Mouse (Mus musculus): Measurements from ENCODE around the gene Lin28a.
"Not testable (repeated sequence)": the region's sequence is repeated elsewhere in the genome, so short reads cannot be mapped to it uniquely, and the experiment has no call there.

Gene Lin28a

DNA sequence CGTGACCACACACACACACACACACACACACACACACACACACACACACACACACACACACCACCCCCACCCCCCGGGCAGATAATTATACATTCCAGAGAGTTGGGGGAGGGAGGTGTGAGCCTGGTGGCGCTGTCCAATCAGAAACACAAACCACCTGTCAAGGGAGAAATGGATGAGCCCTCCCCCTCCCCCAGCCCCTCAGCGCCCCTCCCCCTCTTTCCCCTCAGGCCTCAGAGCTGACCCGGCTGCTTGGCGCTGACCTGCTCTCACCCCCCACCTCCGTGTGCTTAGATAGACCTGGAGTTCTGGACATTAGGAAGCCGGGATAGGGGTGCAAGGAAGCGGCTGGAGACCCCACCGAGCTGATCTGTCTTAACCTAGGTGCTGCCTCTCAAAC, 569 bp upstream of the Lin28a start:
- DNase-seq (ENCODE audit: low read depth, low spot score): no peak

DNA sequence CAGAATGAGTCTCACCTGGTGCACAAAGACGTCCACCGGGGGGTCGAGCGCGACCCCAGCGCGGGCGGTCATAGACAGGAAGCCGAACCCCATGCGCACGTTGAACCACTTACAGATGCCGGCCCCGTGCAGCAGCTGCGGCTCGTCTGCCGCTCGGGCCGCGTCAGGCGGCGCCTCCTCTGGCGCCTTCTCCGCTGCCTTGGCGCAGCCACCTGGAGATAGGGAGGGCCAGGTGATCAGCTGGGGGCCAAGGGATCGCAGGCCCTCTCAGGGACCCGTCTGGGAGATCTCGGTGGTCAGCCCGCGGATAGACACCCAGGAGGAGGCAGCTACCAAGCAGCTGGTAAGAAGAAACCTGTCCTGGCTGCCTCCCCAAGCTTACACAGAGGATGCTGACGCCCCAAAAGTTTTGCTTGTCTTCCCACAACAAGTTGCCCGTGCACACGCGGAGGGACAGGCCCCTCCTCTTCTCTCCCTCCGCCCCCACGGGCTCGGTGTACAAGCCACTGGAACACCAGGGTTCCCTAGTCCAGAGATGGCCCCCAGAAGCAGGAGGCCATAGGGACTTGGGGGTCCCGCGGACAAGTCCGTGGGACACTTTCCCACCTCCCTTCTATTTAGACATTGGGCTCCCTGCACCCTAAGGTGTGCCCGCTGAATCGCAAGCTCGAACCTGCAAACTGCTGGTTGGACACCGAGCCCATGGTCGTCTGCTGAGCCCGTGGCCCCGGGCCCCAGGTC, 433 bp downstream of the Lin28a start:
- no peak for DNase-seq (ENCODE audit: low read depth, low spot score)

DNA sequence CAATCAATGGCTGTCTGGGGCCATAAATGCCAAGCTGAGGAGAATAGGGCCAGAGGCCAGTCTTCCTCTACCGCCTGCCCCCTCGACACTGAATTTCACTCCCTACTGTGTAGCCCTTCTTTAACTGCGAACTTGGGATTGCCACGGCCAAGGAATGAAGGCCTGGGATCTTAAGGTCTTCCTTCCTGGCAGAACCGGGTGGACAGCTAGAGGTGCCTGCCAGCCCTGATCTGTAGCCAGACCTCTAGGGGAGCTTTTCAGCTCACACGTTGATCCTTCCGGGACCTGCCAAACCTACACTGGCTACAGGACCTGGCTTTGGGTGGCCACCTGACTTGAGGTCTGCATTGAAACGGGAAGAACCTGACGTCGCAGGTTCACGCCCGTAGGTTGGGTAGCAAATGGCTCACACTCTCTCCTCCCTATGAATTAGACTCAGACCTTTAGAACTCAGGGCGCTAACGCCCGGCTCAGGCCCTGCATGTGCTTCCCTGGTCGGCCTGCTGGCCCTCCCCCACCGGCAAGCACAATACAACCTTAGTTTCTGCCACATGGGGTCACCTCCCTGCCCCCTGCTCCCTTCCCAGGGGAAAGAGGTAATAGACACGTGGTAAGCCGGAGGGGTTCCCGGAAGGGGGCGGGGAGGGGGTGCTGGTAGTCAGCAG, 1.3 kb downstream of the Lin28a start:
- no peak for DNase-seq (ENCODE audit: low read depth, low spot score)

DNA sequence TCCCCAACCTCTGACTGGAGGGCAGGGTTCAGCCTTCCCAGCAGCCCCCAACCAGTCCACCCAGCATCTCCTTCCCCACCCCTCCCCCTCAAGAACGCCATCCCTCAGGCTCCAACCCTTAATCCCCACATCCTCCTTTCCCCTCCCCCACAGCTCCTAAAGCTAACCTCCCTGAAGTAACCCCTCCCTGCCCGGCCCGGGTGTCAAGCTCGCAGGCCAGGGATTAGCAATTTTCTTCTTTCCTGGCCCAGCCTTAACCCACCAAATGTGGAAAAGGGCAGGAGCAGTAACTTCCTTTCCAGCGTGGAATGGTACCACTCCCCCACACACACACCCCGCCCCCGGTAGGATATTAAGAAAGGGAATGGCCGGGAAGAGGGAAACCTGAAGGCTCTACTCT, 1.9 kb downstream of the Lin28a start:
- DNase-seq (ENCODE audit: low read depth, low spot score): no peak

DNA sequence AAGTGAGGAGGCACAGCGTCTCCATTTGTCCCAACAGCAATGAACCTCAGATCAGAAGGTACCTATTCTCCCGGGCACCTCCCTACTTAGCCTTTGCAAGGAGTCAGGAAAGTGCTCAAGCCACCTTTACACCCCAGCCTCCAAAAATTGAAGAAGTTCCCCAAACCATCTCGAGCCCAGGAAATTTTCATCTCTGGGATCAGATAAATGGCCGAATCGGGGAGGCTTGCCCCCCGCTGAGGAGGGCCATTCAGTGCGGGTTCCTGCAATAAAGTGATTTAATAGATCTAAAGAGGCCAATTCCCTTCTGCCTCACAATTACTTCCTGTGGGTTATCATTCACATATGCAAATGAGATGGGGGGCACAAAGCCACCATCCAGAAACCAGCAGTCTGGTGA, 2.4 kb downstream of the Lin28a start:
- DNase-seq (ENCODE audit: low read depth, low spot score): no peak

DNA sequence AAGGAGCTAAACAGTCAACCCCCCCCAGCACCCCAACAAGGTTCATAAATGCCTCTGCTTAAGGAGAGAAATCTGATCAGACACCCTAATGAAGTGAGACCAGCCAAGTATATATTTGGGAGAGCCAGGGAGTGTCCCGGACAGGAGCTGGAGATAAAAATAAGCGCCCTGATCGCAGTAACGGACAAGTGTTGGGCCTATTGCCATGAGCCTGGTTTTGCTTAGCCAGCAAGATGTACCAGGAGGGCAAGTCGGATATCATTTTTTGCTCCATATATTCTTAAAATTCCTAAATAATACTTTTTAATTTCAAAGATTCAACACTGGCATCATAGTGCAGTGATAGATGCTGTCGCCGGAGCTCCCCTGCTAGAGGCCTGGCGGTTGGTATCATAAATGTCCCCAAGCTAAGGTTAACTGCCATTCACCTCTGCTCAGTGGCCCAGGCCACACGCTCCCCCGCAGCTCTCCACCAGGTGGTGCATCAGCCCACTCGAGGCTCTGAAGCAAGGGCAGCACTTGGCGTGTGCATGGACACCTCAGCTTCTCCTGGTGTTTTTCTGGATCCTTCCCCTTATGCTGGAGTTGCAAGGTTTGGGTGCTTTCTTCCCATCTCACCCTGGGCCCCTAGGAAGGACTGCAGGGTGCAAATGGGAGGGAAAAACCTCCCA, 5.6 kb downstream of the Lin28a start:
- DNase-seq (ENCODE audit: low read depth, low spot score): peak; percentile 20

DNA sequence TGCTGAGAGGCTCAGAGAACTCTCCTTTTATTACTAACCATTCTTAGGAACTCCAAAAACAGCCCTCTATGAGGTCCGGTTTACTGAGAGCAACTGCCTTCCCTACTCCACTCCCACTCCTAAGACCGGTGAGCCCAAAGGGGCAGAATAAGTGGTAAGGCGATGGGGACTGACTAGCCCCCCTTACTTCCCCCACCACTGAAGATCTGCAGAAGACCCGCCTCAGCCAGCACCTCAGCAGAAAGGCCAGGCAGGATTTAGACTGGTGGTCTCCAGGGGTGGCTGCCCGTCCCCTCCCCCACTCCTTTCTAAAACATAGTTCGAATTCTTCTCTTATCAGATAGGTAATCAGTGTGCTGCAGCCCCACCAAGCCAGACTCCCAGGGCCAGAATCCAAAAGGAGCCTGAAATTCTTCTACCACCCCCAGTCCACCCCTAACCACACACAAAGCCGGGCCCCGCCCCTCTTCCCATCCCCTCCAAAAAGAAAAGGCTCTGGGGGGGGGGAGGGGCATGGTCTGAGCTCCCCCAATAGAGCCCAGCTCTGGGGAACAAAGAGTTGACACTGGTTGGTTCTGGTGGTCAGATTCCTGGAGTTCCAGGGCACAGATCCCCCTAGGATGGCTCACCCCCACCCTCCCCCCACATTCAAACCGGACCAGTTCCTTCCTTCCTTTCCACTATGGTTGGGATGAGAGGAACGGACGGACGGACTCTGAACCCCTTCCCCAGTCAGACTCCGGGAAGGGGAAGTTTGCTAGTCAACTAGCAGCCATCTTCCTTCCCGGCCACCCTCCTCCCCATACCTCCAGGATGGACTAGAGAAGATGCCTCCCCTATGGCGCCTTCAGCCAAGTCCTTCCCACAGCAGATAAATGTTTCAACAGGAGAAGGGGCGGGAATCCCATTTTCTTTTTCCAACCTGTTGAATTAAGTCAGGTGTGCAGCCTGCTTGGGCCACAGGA, 6.9 kb downstream of the Lin28a start:
- no peak for DNase-seq (ENCODE audit: low read depth, low spot score)

DNA sequence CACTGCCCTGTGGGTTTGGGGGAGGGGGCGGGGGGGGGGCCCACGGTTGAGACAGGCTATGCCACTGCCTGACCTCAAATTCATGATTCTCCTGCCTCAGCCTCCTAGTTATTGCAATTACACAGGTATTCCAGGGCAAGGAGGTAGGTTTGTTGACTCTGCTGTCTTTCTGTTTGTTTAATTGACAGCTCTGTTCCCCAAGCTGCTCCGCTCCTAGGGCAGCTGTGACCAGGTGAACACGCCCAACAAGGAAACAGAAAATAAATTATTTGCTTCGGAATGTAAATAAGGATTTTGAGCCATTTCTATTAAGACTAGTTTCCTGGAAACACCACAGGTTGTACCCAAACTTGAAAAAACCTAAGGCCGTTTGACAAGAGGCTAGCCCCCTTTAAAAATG, 8.9 kb downstream of the Lin28a start:
- no peak for DNase-seq (ENCODE audit: low read depth, low spot score)

DNA sequence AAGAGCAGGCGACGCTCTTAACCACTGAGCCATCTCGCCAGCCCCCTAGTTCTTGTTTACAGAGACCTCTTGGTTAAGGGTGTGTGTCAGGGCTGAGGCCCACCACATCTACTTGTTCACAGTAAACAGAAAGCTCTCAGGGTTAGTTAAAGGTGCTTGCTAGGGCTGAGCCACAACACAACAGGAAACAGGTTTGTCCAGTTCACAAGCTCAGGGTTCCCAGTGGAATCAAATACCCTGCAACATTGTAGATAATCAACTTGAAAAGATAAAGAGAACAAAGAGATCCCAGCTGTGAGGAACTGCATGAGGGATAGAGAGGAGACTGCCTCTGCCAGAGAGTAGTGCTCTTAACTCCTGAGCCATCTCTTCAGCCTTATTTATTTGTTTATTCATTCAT, 11.8 kb downstream of the Lin28a start:
- no peak for DNase-seq (ENCODE audit: low read depth, low spot score)

DNA sequence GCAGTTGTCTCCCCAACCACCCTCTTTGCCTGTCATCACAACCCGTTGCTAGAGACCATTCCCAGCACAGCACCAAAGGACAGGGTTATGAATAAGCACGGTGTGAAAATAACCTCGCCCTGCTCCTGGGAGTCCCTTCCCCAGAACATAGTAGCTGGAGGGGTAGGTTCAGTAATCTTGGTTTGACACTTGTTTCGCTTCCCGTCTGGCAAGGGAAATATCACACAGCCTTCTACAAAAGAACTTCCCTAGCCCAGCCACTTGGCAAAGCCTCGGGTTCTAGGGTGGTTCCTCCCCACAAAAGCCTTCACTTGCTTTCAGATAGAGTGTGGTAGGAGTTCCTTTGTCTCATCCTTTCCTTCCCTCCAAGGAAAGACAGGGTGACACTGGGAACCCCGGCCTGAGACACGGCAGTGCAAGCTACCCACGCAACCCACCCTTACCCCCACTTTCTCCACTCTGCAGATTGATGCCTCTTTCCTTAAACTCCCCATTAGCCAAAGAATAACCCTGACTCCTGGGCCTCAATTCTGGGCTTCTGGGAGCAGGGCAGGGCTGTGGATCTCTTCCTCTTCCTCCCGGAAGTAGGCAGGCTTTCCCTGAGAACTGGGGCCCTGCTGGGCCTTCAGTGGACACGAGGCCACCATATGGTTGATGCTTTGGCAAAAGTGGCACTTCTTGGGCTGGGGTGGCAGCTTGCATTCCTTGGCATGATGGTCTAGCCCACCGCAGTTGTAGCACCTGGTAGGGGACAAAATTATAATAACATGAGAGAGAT, 12.9 kb downstream of the Lin28a start:
- DNase-seq (ENCODE audit: low read depth, low spot score): no peak

DNA sequence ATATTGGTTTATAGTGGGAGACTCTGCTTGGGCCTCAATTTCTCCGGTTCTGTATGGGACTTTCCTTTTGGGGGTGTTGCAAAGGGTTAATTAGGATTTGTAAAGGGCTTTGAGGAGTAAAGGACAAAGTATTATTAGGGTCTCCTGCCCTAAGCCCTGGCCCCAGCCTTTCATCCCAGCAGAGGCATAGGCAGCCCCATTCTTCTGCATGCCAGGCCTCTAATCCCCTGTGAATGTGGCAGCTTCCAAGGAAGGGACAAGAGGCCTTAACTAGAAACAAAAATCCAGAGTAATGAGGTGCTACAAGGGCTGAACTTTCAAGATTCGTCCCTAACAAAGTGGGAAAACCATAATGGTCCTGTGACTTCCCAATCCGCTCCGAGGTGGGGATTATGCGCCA, 15.7 kb downstream of the Lin28a start:
- DNase-seq (ENCODE audit: low read depth, low spot score): no peak

DNA sequence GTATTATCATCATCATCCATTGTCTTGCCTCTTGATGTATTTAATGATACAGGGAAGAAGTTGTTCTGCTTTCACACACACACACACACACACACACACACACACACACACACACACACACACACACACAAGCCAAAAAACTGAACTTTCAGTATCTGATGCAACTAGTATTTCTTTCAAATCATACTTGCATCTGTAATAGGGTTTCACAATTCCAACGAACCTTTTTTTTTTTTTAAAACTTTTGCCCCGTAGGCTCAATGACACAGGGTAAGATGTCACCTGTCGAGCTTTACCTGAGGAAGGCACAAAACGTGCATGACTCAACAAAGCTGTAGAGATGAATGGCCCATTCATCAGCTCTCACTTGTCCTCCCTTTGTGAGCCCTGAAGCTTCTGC, 16.4 kb downstream of the Lin28a start:
- DNase-seq (ENCODE audit: low read depth, low spot score): no peak

DNA sequence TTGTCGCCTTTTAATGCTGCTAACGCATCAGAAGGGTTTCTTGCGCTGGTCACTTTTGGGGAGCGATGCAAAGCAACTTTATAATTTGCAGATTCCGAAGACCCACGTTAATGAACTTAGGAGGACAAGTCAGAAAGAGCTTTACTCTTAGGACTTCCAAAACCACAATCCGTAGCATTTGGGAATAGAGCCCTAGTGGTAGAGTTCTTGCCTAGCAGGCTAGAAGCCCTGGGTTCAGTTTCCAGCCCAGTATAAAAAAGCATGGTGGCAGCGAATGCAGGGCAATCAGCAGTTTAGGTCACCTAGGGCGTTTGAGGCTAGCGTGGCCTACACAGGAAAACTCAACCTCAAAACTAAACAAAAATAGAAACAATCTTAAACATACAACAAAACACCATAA, 16.9 kb downstream of the Lin28a start:
- peak; percentile 29 for DNase-seq (ENCODE audit: low read depth, low spot score)

DNA sequence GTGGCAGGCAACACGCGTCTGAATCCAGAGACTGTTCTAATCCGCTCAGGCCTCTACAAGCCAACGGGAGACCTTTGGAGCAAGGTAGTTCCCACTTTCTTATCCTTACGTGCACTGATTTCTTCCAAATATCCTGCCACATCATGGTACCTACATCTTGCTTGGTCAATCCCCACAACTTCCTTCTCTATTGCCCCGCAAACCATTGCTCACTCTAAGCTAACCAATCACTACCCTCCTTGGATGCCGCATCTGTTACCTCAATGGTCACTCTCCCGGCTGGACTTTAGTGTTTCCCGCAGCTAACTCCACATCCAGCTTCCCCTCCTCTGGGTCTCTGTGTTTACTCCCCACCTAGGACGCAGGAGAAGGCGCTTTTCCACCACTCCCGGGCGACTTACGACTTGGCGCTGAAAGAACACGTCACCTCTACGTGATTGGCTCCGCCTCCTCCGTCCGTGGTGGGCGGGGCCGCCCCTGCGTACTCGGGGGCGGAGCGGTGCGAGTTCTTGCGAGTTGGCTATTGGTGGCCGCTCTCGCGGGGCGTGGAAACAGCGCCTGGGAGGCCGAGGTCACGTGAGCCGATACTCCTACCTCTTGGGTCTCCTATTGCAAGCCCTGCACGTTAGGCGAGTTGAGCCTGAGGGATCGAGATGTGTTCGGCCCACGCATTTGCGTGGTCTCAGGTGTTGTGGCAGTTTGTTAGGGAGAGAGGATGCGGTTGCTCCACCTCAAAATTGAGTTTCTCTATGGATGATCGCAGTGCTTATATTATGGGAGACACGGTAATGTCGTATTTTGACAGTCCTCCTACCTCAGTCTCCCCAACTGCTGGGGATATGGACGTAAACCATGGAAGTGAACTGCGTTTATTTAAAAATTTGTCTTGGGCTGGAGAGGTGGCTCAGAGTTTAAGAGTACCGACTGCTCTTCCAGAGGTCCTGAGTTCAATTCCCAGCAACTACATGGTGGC, 17.9 kb downstream of the Lin28a start, which contains the start of gene Dhdds:
Dhdds (minus strand) TSS at position 453 of the 973 bp plus-strand sequence.
- DNase-seq (ENCODE audit: low read depth, low spot score): peak; percentile 95

DNA sequence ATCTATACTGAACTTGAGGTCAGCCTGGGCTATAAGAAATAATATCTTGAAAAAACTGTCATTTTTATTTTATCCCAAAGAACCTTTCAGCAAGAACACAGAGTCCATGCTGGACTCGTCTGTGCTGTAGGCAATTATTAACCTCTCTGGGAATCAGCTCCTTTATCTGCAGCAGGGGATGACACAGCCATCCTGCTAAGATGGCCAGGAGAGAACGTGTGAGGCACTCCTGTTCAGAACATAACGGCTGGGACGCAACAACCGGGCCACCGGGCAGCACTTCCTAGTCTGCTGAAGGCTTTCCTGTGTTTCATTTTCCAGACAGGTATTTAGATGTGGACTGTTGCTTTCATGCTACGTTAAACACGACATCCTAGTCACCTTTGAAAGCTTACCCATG, 23.9 kb downstream of the Lin28a start:
- no peak for DNase-seq (ENCODE audit: low read depth, low spot score)

DNA sequence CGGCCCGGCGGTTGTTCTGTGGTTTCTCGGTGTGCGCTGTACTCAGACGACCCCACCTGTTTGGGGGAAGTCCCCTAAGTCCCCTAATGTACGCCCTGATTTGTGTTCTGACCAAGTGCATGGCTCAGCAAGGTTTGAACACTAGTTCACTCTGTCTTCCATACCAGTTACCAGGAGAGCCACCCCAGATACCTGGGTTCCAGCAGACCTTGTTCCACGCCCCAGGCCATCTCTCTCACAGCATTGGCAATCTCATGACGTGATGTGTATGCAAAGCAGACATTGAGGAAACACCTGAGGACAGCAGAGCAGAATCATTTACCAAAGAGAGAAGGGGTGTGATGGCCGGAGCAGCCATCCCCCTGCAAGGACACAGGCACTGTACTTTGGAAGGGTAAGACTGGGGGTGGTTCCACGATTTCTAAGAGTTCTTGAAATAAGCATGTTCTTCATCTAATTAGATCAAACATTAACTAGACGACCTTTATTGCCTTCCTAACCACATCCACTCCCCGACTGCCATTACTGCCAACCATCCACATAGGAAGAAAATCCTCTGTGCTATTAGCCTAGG, 27.5 kb downstream of the Lin28a start:
- DNase-seq (ENCODE audit: low read depth, low spot score): no peak

DNA sequence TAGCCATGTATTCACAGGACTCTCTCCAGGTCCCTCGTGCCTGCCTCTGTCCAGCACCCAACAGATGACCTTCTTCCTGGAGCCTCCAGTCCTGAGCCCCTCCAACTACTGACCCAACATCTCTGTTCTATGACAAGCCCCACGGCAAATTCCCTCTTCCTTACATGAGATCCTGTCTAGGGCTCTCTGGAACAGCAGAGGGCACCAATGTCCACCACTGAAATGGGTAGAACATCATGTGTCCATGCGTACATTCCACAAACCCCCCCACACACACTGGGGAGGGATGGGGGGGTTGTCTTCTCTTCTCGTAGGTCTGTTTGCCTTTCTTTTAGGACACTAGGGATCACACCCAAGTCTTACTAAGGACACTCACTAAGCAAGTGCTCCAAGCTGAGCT, 28.6 kb downstream of the Lin28a start:
- no peak for DNase-seq (ENCODE audit: low read depth, low spot score)

DNA sequence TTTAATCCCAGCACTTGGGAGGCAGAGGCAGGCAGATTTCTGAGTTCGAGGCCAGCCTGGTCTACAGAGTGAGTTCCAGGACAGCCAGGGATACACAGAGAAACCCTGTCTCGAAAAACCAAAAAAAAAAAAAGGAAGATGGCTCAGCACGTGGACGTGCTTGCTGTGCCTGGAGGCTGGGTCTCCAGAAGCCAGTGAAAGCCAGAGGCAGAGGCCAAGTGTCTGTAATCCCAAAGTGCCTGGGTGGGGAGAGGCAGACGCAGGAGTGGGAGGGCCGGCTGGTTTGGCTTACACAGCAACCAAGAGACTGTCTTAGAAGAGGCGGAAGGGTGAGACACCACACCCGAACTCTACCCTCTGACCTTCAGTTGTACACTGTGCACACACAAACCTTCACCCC, 30.4 kb downstream of the Lin28a start:
- not testable (repeated sequence) for DNase-seq (ENCODE audit: low read depth, low spot score)

DNA sequence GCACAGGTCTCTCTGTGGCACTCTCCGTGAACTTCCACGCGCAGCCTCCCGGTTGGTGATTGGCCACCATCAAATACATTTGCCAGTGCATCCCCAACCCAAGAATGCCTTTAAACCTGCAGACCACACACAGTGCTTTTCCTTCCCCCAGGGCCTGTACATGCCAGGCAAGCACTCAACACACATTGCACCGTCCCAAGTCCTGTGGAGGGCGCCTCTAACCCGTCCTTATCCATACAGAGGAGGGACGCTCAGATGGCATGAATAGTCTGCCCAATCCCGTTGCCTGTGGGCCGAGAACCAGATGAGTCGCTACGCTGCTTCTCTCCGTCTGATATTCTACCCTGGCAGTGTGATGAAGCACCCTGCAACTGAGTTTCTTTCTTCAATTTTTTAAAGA, 35.7 kb downstream of the Lin28a start:
- no peak for DNase-seq (ENCODE audit: low read depth, low spot score)

Measured in 3T3-L1 (cell line).